8 mouse cellular contexts compared by ENCODE assay signal in genomic region chr15:81729241-81729791, GRCm38 (mm10). TPM values are rescaled to one million over a fixed set of nuclear protein-coding genes. Genes with fewer than 3 reads are reported as not detected.
DNase-seq lines count a peak whose midpoint lies in the region; ATAC-seq and TF ChIP-seq lines count a peak whose summit lies in the region.

No protein-coding gene starts in this region.

- TF ChIP-seq CTCF in C2C12 (IDR thresholded peaks at IDR 0.05; ENCODE audit: control insufficient read depth, insufficient read depth, insufficient read length) = no peak
- TF ChIP-seq CTCF in heart, postnatal 0 days (IDR thresholded peaks at IDR 0.05; ENCODE audit: low read depth) = no peak
- no peak for TF ChIP-seq CTCF in lung, embryonic 14.5 days (IDR thresholded peaks at IDR 0.05; ENCODE audit: low read depth)
- TF ChIP-seq CTCF in olfactory bulb, adult 2 months (IDR thresholded peaks at IDR 0.05; ENCODE audit: insufficient read depth, low read depth, low read length) = no peak

- under 1% methylated on average over 48 of the region's 49 CpGs for WGBS in heart, postnatal 0 days
- WGBS in lung, embryonic 14.5 days = under 1% methylated on average over 49 of the region's 49 CpGs
- under 1% methylated on average over 49 of the region's 49 CpGs for WGBS in olfactory bulb, adult 2 months

- H3K27ac ChIP-seq in heart, postnatal 0 days (ENCODE audit: low read depth) = peak overlapping the region; percentile 76
- H3K27ac ChIP-seq in lung, embryonic 14.5 days (ENCODE audit: low read depth) = peak overlapping the region; percentile 55
- no peak overlapping the region for H3K27ac ChIP-seq in olfactory bulb, adult 2 months (ENCODE audit: insufficient read depth, low read depth, low read length)

- H3K79me2 ChIP-seq in C2C12 (ENCODE audit: control insufficient read depth, insufficient read depth) = peaks cover 55% of the 10 kb centered on the region

- H3K27me3 ChIP-seq in C2C12 (ENCODE audit: control insufficient read depth, insufficient read depth, insufficient read length) = no peaks in the 10 kb centered on the region
- H3K27me3 ChIP-seq in heart, postnatal 0 days (ENCODE audit: control insufficient read depth, insufficient read depth, low read length) = no peaks in the 10 kb centered on the region
- no peaks in the 10 kb centered on the region for H3K27me3 ChIP-seq in lung, embryonic 14.5 days (ENCODE audit: insufficient read depth, low read length)

- TF ChIP-seq EP300 in heart, postnatal 0 days (IDR thresholded peaks at IDR 0.05; ENCODE audit: low read depth) = no peak

- ATAC-seq in heart, postnatal 0 days (ENCODE audit: insufficient read depth, low read depth) = peak; percentile 12
- ATAC-seq in lung, embryonic 14.5 days (ENCODE audit: insufficient read depth) = peak; percentile 54

- peaks cover 36% of the 10 kb centered on the region for H3K36me3 ChIP-seq in C2C12 (ENCODE audit: control insufficient read depth, insufficient read depth)
- H3K36me3 ChIP-seq in heart, postnatal 0 days (replicated peaks; ENCODE audit: control insufficient read depth, insufficient read depth, low read length) = peaks cover 6% of the 10 kb centered on the region; the same call in 1 of the 2 replicates
- H3K36me3 ChIP-seq in lung, embryonic 14.5 days (ENCODE audit: insufficient read depth) = peaks cover 17% of the 10 kb centered on the region

- peak overlapping the region; percentile 99 for H3ac ChIP-seq in C2C12 (ENCODE audit: control insufficient read depth, insufficient read length, low read depth)

- H3K4me2 ChIP-seq in heart, postnatal 0 days (ENCODE audit: low read depth, low read length) = peak overlapping the region; percentile 100
- H3K4me2 ChIP-seq in lung, embryonic 14.5 days = peak overlapping the region; percentile 88

- peak; percentile 26 for DNase-seq in T-cell, adult 2 months (ENCODE audit: low spot score)
- DNase-seq in embryo, embryonic 10.5 days (ENCODE audit: low spot score) = peak; percentile 28
- DNase-seq in heart, postnatal 0 days (ENCODE audit: low spot score) = no peak
- peak; percentile 18 to 54 for DNase-seq in kidney, postnatal 36 days
- DNase-seq in lung, embryonic 14.5 days = peak; percentile 21
- no peak for DNase-seq in thymus, postnatal 0 days (ENCODE audit: low spot score)

- H3K4me1 ChIP-seq in heart, postnatal 0 days (ENCODE audit: control insufficient read depth, insufficient read depth) = peaks cover 18% of the 10 kb centered on the region
- peaks cover 8% of the 10 kb centered on the region; the same call in 1 of the 2 replicates for H3K4me1 ChIP-seq in lung, embryonic 14.5 days (ENCODE audit: insufficient read depth)
- H3K4me1 ChIP-seq in olfactory bulb, adult 2 months (ENCODE audit: control insufficient read depth, insufficient read depth, low read length) = peaks cover 4% of the 10 kb centered on the region; the same call in 1 of the 2 replicates

- H3K4me3 ChIP-seq in C2C12 (ENCODE audit: insufficient read depth, poor library complexity, severe bottlenecking) = peak overlapping the region; percentile 100
- peak overlapping the region; percentile 87 for H3K4me3 ChIP-seq in heart, postnatal 0 days (ENCODE audit: low read depth, low read length)
- peak overlapping the region; percentile 91 for H3K4me3 ChIP-seq in lung, embryonic 14.5 days (ENCODE audit: low read depth, low read length)
- peak overlapping the region; percentile 96 for H3K4me3 ChIP-seq in olfactory bulb, adult 2 months (ENCODE audit: insufficient read depth, low read depth, low read length)

- TF ChIP-seq POLR2A in olfactory bulb, adult 2 months (IDR thresholded peaks at IDR 0.05; ENCODE audit: insufficient read depth, low read depth, low read length) = no peak

- H3K79me3 ChIP-seq in C2C12 (ENCODE audit: low read depth) = peaks cover 53% of the 10 kb centered on the region

- no peaks in the 10 kb centered on the region for H3K9me3 ChIP-seq in heart, postnatal 0 days (replicated peaks; ENCODE audit: control insufficient read depth, low read length)
- H3K9me3 ChIP-seq in lung, embryonic 14.5 days (ENCODE audit: low read depth, low read length) = no peaks in the 10 kb centered on the region

- H3K9ac ChIP-seq in heart, postnatal 0 days (replicated peaks; ENCODE audit: low read depth, low read length) = peak overlapping the region; percentile 81
- H3K9ac ChIP-seq in lung, embryonic 14.5 days = peak overlapping the region; percentile 89

TF ChIP-seq in C2C12, 6 proteins besides CTCF, POLR2A, EP300 and RAD21:
- TF ChIP-seq CEBPB (IDR thresholded peaks at IDR 0.05; ENCODE audit: low read depth) = no peak
- TF ChIP-seq MYOG (IDR thresholded peaks at IDR 0.05; ENCODE audit: control insufficient read depth, extremely low read depth, insufficient read length) = no peak
- TF ChIP-seq MAX (IDR thresholded peaks at IDR 0.05) = peak; percentile 53
- no peak for TF ChIP-seq USF1 (IDR thresholded peaks at IDR 0.05; ENCODE audit: low read depth)
- no peak for TF ChIP-seq FOSL1 (IDR thresholded peaks at IDR 0.05; ENCODE audit: insufficient read depth, low read length, poor library complexity, severe bottlenecking)
- TF ChIP-seq MYOD1 (IDR thresholded peaks at IDR 0.05; ENCODE audit: control insufficient read depth, insufficient read length, low read depth) = no peak

RNA-seq across cellular contexts. Expression of gene Zc3h7b, which starts 15.5 kb away (rescaled TPM):
- 46.9 TPM for polyA plus RNA-seq in C2C12 (2012; fragmentation: generic; extraction: Trizol)
- 41.4 and 51.1 TPM in 2 replicates for total RNA-seq in heart, postnatal 0 days (2014; rRNA removed; ENCODE audit: low replicate concordance)
- polyA plus RNA-seq in heart, postnatal 0 days (2015; fragmentation: Nextera tagmentation; extraction: Ambion mirVana) = 11.6 and 14.3 TPM in 2 replicates
- polyA plus RNA-seq in lung, embryonic 14.5 days (2014; fragmentation: Nextera tagmentation; extraction: Ambion mirVana) = 45.6 and 46.1 TPM in 2 replicates
- not detected in 2 replicates for polyA plus RNA-seq in olfactory bulb, adult 2 months (2012; ENCODE audit: insufficient read depth, insufficient read length, low replicate concordance, missing spikeins)
- polyA plus RNA-seq in thymus, postnatal 0 days (2015; fragmentation: Nextera tagmentation; extraction: Ambion mirVana) = 14.5 and 17.6 TPM in 2 replicates

RNA-seq across cellular contexts. Expression of gene Rangap1, which starts 16.0 kb away (rescaled TPM):
- polyA plus RNA-seq in C2C12 (2012; fragmentation: generic; extraction: Trizol) = 233 TPM
- total RNA-seq in heart, postnatal 0 days (2014; rRNA removed; ENCODE audit: low replicate concordance) = 50.6 and 87.8 TPM in 2 replicates
- polyA plus RNA-seq in heart, postnatal 0 days (2015; fragmentation: Nextera tagmentation; extraction: Ambion mirVana) = 28.7 and 31.3 TPM in 2 replicates
- polyA plus RNA-seq in lung, embryonic 14.5 days (2014; fragmentation: Nextera tagmentation; extraction: Ambion mirVana) = 101 and 107 TPM in 2 replicates
- not detected in 2 replicates for polyA plus RNA-seq in olfactory bulb, adult 2 months (2012; ENCODE audit: insufficient read depth, insufficient read length, low replicate concordance, missing spikeins)
- polyA plus RNA-seq in thymus, postnatal 0 days (2015; fragmentation: Nextera tagmentation; extraction: Ambion mirVana) = 67.1 and 71.0 TPM in 2 replicates

RNA-seq across cellular contexts. Expression of gene Chadl, which starts 32.2 kb away (rescaled TPM):
- 1.5 TPM for polyA plus RNA-seq in C2C12 (2012; fragmentation: generic; extraction: Trizol)
- total RNA-seq in heart, postnatal 0 days (2014; rRNA removed; ENCODE audit: low replicate concordance) = 2.3 TPM in 1 of 2 replicates, not detected in the other
- 0.74 and 1.2 TPM in 2 replicates for polyA plus RNA-seq in heart, postnatal 0 days (2015; fragmentation: Nextera tagmentation; extraction: Ambion mirVana)
- polyA plus RNA-seq in lung, embryonic 14.5 days (2014; fragmentation: Nextera tagmentation; extraction: Ambion mirVana) = 4.6 and 4.7 TPM in 2 replicates
- not detected in 2 replicates for polyA plus RNA-seq in olfactory bulb, adult 2 months (2012; ENCODE audit: insufficient read depth, insufficient read length, low replicate concordance, missing spikeins)
- 0.31 and 0.64 TPM in 2 replicates for polyA plus RNA-seq in thymus, postnatal 0 days (2015; fragmentation: Nextera tagmentation; extraction: Ambion mirVana)

Comparison
In these comparisons a context has a peak if more than half of its experiments do, and no peak if none do; other contexts are left out.
1. DNase-seq: peak in T-cell, adult 2 months (single experiment), embryo, embryonic 10.5 days (single experiment), kidney, postnatal 36 days (2 of 2) and lung, embryonic 14.5 days (single experiment); none in heart, postnatal 0 days (single experiment) and thymus, postnatal 0 days (single experiment).
2. RNA of gene Rangap1, which starts 16.0 kb away (polyA plus RNA-seq): 233 TPM in C2C12 (single experiment), 101 to 107 TPM in lung, embryonic 14.5 days, 67.1 to 71.0 TPM in thymus, postnatal 0 days and 28.7 to 31.3 TPM in heart, postnatal 0 days; not detected in olfactory bulb, adult 2 months; every median in the first group is over 10 times any median in the second.
3. Peak in every context shown above with its lines, with median percentiles within 50 percentile points of each other: H3K4me3 ChIP-seq.